Mouse (Mus musculus): ENCODE results near the gene Gsg1l. TPM values are rescaled to one million over a fixed set of nuclear protein-coding genes. Genes with fewer than 3 reads are reported as not detected.
A peak's percentile ranks its signal among the peaks of the same experiment; 100 is the strongest.

Gene Gsg1l
- polyA plus RNA-seq, 1 experiment from 2014 or later, result 0.65 TPM

GRCm38 (mm10) chr7:125945915-125946314 lies 136.3 kb downstream of the Gsg1l start:
- no peak for ATAC-seq (ENCODE audit: insufficient number of reproducible peaks, insufficient read depth, low FRiP score, low read depth)
- H3K9ac ChIP-seq (replicated peaks; ENCODE audit: low read depth, low read length), result no peak overlapping the region
- no peak overlapping the region for H3K4me2 ChIP-seq (replicated peaks; ENCODE audit: low read depth, low read length)
- H3K9me3 ChIP-seq (ENCODE audit: control insufficient read depth, low read depth, low read length), result no peaks in the 10 kb centered on the region
- WGBS, result 58% methylated on average over 8 of the region's 8 CpGs
- no peaks in the 10 kb centered on the region for H3K36me3 ChIP-seq (ENCODE audit: control insufficient read depth, insufficient read depth, low read length)
- H3K27ac ChIP-seq (ENCODE audit: low read length), result no peak overlapping the region
- H3K4me3 ChIP-seq (ENCODE audit: low read depth, low read length), result no peak overlapping the region
- H3K27me3 ChIP-seq (ENCODE audit: control insufficient read depth, insufficient read depth, low read length), result no peaks in the 10 kb centered on the region
- no peaks in the 10 kb centered on the region for H3K4me1 ChIP-seq (ENCODE audit: control insufficient read depth, insufficient read depth, low read length)

DNA sequence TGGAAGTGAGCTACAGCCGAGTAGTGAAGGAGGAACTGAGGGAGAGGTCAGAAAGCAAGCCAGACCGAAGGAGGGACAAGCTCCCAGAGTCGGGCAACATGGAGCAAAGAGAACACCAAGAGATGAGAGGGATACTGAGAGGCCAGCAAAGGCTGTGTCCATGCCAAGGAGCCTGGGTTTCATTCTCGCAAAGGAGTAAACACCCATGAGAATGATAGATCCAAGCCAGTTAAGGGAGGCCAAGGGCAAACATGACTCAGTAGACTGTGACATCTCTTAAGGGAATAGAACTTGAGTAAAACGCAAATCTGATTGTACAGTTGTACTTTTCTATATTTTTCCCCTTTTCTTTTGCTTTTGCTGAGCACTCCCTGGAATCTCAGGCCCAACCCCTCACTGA lies 137.6 kb downstream of the Gsg1l start:
- Histone ChIP-seq H3K9me3 (ENCODE audit: control insufficient read depth, low read depth, low read length) (no peaks in the 10 kb centered on the region), H3K27me3 (ENCODE audit: control insufficient read depth, insufficient read depth, low read length) (no peaks in the 10 kb centered on the region), H3K4me3 (ENCODE audit: low read depth, low read length) (no peak overlapping the region), H3K9ac (replicated peaks; ENCODE audit: low read depth, low read length) (no peak overlapping the region), H3K36me3 (ENCODE audit: control insufficient read depth, insufficient read depth, low read length) (no peaks in the 10 kb centered on the region), H3K27ac (ENCODE audit: low read length) (no peak overlapping the region), H3K4me2 (replicated peaks; ENCODE audit: low read depth, low read length) (no peak overlapping the region), H3K4me1 (ENCODE audit: control insufficient read depth, insufficient read depth, low read length) (no peaks in the 10 kb centered on the region)
- no peak for ATAC-seq (ENCODE audit: insufficient number of reproducible peaks, insufficient read depth, low FRiP score, low read depth)
- 71% methylated on average over 5 of the region's 5 CpGs for WGBS

- ATAC-seq (ENCODE audit: insufficient number of reproducible peaks, insufficient read depth, low FRiP score, low read depth), result no peak
- no peaks in the 10 kb centered on the region for H3K4me1 ChIP-seq (ENCODE audit: control insufficient read depth, insufficient read depth, low read length)
- WGBS, result 94% methylated on average over 4 of the region's 4 CpGs
- H3K27me3 ChIP-seq (ENCODE audit: control insufficient read depth, insufficient read depth, low read length), result no peaks in the 10 kb centered on the region
- no peak overlapping the region for H3K4me3 ChIP-seq (ENCODE audit: low read depth, low read length)
- no peaks in the 10 kb centered on the region for H3K9me3 ChIP-seq (ENCODE audit: control insufficient read depth, low read depth, low read length)
- H3K9ac ChIP-seq (replicated peaks; ENCODE audit: low read depth, low read length), result no peak overlapping the region
- H3K27ac ChIP-seq (ENCODE audit: low read length), result no peak overlapping the region
- no peaks in the 10 kb centered on the region for H3K36me3 ChIP-seq (ENCODE audit: control insufficient read depth, insufficient read depth, low read length)
- no peak overlapping the region for H3K4me2 ChIP-seq (replicated peaks; ENCODE audit: low read depth, low read length)
These were observed 138.7 kb downstream of the Gsg1l start for GRCm38 (mm10) chr7:125943511-125943910.

DNA sequence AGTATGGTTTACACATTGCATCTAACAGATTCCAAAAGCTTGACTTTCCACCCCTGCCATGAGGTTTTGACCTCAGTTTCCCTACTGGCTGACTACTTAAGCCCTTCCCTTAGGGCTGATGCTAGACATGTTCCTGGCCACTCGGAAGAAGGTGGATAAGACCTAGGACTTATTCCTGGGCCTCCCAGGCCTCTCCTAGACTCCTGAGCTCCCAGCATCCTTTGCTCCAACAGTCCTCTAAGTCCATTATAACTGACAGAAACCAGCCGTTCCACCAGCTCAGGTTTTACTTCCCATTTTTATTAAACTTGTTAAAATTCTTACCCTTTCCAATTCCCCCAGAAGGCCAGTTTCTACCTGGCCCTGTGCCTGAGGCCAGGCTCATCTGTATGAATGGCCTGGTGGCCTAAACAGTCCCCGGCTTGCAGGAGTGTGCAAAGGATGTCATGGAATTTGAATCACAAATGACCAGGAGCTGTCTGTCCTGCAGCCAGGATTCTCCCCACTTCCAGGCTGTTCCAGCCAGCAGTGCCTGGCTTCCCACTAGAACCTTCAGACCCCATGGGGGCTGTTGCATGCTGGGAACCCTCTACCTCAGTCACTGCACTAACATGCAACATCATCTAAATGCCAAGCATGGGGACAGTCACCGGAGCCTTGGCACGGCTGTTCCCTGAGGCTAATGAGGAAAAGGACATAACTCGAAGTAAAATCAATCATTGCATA lies 139.7 kb downstream of the Gsg1l start:
- no peaks in the 10 kb centered on the region for H3K36me3 ChIP-seq (ENCODE audit: control insufficient read depth, insufficient read depth, low read length)
- H3K4me2 ChIP-seq (replicated peaks; ENCODE audit: low read depth, low read length), result no peak overlapping the region
- no peak for ATAC-seq (ENCODE audit: insufficient number of reproducible peaks, insufficient read depth, low FRiP score, low read depth)
- no peak overlapping the region for H3K4me3 ChIP-seq (ENCODE audit: low read depth, low read length)
- 62% methylated on average over 6 of the region's 6 CpGs for WGBS
- H3K27me3 ChIP-seq (ENCODE audit: control insufficient read depth, insufficient read depth, low read length), result no peaks in the 10 kb centered on the region
- H3K9ac ChIP-seq (replicated peaks; ENCODE audit: low read depth, low read length), result no peak overlapping the region
- H3K9me3 ChIP-seq (ENCODE audit: control insufficient read depth, low read depth, low read length), result no peaks in the 10 kb centered on the region
- H3K27ac ChIP-seq (ENCODE audit: low read length), result no peak overlapping the region
- H3K4me1 ChIP-seq (ENCODE audit: control insufficient read depth, insufficient read depth, low read length), result no peaks in the 10 kb centered on the region

DNA sequence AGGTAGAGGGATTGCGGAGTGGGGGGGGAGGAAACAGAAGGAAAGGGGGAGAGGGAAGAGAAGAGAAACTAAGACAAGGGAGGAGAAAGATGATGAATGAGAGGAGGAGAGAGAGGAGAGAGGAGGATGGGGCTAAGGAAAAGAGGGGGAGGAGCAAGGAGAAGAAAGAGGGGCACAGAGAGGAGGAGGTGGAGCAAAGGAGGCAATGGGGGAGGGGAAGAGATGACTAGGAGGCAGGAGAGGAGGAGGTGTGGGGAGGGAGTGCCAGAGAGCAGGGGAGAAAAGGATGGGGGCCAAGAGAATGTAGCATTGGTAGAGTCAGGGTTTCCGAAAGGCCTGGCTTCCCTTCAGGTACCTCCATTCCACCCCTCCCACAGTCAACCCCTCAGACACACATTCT lies 147.9 kb downstream of the Gsg1l start:
- H3K27ac ChIP-seq (ENCODE audit: low read length), result no peak overlapping the region
- WGBS, result 56% methylated on average over 2 of the region's 2 CpGs
- no peak for ATAC-seq (ENCODE audit: insufficient number of reproducible peaks, insufficient read depth, low FRiP score, low read depth)
- H3K9ac ChIP-seq (replicated peaks; ENCODE audit: low read depth, low read length), result no peak overlapping the region
- H3K4me2 ChIP-seq (replicated peaks; ENCODE audit: low read depth, low read length), result no peak overlapping the region
- peaks cover 14% of the 10 kb centered on the region for H3K4me1 ChIP-seq (ENCODE audit: control insufficient read depth, insufficient read depth, low read length)
- H3K36me3 ChIP-seq (ENCODE audit: control insufficient read depth, insufficient read depth, low read length), result no peaks in the 10 kb centered on the region
- no peaks in the 10 kb centered on the region for H3K9me3 ChIP-seq (ENCODE audit: control insufficient read depth, low read depth, low read length)
- H3K27me3 ChIP-seq (ENCODE audit: control insufficient read depth, insufficient read depth, low read length), result no peaks in the 10 kb centered on the region
- no peak overlapping the region for H3K4me3 ChIP-seq (ENCODE audit: low read depth, low read length)

- H3K27ac ChIP-seq (ENCODE audit: low read length), result peak overlapping the region; percentile 11; the same call in 1 of the 2 replicates
- H3K9me3 ChIP-seq (ENCODE audit: control insufficient read depth, low read depth, low read length), result no peaks in the 10 kb centered on the region
- peaks cover 14% of the 10 kb centered on the region for H3K4me1 ChIP-seq (ENCODE audit: control insufficient read depth, insufficient read depth, low read length)
- no peak overlapping the region for H3K4me3 ChIP-seq (ENCODE audit: low read depth, low read length)
- H3K36me3 ChIP-seq (ENCODE audit: control insufficient read depth, insufficient read depth, low read length), result no peaks in the 10 kb centered on the region
- H3K9ac ChIP-seq (replicated peaks; ENCODE audit: low read depth, low read length), result no peak overlapping the region
- no peak for ATAC-seq (ENCODE audit: insufficient number of reproducible peaks, insufficient read depth, low FRiP score, low read depth)
- no peaks in the 10 kb centered on the region for H3K27me3 ChIP-seq (ENCODE audit: control insufficient read depth, insufficient read depth, low read length)
- no peak overlapping the region for H3K4me2 ChIP-seq (replicated peaks; ENCODE audit: low read depth, low read length)
- 29% methylated on average over 16 of the region's 16 CpGs for WGBS
These were observed 148.6 kb downstream of the Gsg1l start for GRCm38 (mm10) chr7:125933356-125934244.

DNA sequence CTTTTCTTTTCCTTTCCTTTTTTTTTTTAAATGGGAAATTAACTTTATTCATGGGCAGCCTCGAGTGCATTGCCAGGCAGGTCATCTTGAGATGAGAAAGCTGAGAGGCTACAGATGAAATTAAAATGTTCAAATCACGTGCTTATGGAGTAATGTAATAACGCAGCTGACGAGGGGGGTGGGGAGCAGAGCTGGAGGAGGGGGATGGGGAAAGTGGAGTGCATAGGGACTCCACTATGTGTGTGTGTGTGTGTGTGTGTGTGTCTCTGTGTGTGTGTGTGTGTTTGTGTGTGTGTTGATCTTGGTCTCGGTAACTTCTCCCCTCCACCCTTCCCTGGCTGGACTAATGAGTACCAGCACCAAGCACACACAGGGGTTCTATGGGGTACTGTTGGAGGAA lies 150.6 kb downstream of the Gsg1l start:
- Histone ChIP-seq H3K27ac (ENCODE audit: low read length) (no peak overlapping the region), H3K9me3 (ENCODE audit: control insufficient read depth, low read depth, low read length) (no peaks in the 10 kb centered on the region), H3K4me3 (ENCODE audit: low read depth, low read length) (no peak overlapping the region), H3K9ac (replicated peaks; ENCODE audit: low read depth, low read length) (no peak overlapping the region), H3K4me1 (ENCODE audit: control insufficient read depth, insufficient read depth, low read length) (peaks cover 14% of the 10 kb centered on the region), H3K4me2 (replicated peaks; ENCODE audit: low read depth, low read length) (no peak overlapping the region), H3K36me3 (ENCODE audit: control insufficient read depth, insufficient read depth, low read length) (no peaks in the 10 kb centered on the region), H3K27me3 (ENCODE audit: control insufficient read depth, insufficient read depth, low read length) (no peaks in the 10 kb centered on the region)
- 55% methylated on average over 5 of the region's 5 CpGs for WGBS
- ATAC-seq (ENCODE audit: insufficient number of reproducible peaks, insufficient read depth, low FRiP score, low read depth), result no peak

DNA sequence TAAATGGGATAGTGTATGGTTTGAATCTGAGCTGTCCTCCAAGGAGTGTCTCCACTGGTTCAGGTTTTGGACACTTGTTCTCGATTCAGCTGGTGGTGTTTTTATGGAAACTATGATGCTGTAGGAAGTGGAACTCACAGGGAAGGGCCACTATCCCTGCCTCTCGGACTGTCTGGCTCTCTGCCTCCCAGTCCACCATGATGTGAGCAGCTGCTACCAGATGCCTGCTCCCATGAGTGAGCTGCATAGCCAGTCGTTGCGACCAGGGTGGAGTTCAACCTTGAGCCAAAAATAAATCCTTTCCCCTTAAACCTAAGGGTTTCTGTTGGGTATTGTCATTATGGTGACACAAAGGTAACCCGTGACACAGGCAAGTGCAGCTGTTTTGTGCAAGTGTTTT lies 158.2 kb downstream of the Gsg1l start:
- Histone ChIP-seq H3K4me3 (ENCODE audit: low read depth, low read length) (no peak overlapping the region), H3K4me2 (replicated peaks; ENCODE audit: low read depth, low read length) (no peak overlapping the region), H3K9me3 (ENCODE audit: control insufficient read depth, low read depth, low read length) (no peaks in the 10 kb centered on the region), H3K4me1 (ENCODE audit: control insufficient read depth, insufficient read depth, low read length) (no peaks in the 10 kb centered on the region), H3K36me3 (ENCODE audit: control insufficient read depth, insufficient read depth, low read length) (no peaks in the 10 kb centered on the region), H3K9ac (replicated peaks; ENCODE audit: low read depth, low read length) (no peak overlapping the region), H3K27ac (ENCODE audit: low read length) (no peak overlapping the region), H3K27me3 (ENCODE audit: control insufficient read depth, insufficient read depth, low read length) (no peaks in the 10 kb centered on the region)
- WGBS, result 75% methylated on average over 5 of the region's 5 CpGs
- no peak for ATAC-seq (ENCODE audit: insufficient number of reproducible peaks, insufficient read depth, low FRiP score, low read depth)

Data from stomach, embryonic 14.5 days (tissue).